Mouse (Mus musculus): ENCODE data around the gene Dlg4. TPM values are rescaled to one million over a fixed set of nuclear protein-coding genes. Genes with fewer than 3 reads are reported as not detected.

Dlg4 gene
- total and polyA plus RNA-seq, 3 experiments = 6.8 to 15.3 (median 7.3) TPM

DNA sequence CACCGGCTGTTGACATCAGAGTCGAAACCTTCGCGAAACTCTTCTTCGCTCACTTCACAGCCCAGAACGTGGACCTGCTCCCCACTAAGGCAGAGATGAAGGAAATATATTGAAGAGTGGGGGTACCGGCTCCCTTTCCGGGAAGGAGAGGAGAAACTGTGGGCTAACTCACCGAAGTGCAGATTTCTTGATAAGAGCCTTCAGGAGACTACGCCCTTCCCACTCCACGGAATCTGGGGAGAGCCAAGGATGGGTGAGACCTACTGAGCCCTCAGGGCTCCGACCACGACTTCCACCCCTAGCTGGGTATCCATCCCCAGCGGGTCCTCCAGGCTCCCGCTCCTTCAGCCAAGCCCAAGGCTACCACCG, 36.9 kb upstream of the Dlg4 start:
- Histone ChIP-seq H3K27ac (ENCODE audit: insufficient read depth, low read depth) (peak overlapping the region; percentile 71; the same call in 1 of the 2 replicates), H3K4me2 (ENCODE audit: insufficient read depth, low read depth, poor library complexity, severe bottlenecking) (peak overlapping the region; percentile 88), H3K9me3 (replicated peaks; ENCODE audit: low read length) (peaks cover 2% of the 10 kb centered on the region), H3K9ac (ENCODE audit: insufficient read depth, low read depth) (peak overlapping the region; percentile 89), H3K27me3 (replicated peaks) (no peaks in the 10 kb centered on the region), H3K36me3 (replicated peaks in 1 of 2; ENCODE audit: control insufficient read depth in 1 of 2, insufficient read depth in 1 of 2, low read length in 1 of 2) (peaks cover 29 to 59% of the 10 kb centered on the region in 2 experiments), H3K79me2 (replicated peaks; ENCODE audit: control insufficient read depth, extremely low read depth, insufficient read depth, poor library complexity, severe bottlenecking) (peaks cover 45% of the 10 kb centered on the region), H3K4me1 (ENCODE audit: control insufficient read depth in 1 of 2, insufficient read depth in 2 of 2) (peaks cover 5 to 33% of the 10 kb centered on the region in 2 experiments), H3K4me3 (replicated peaks in 1 of 3; ENCODE audit: low read depth in 2 of 3, low read length in 2 of 3, poor library complexity in 1 of 3) (peak overlapping the region; percentile 76 to 98 (median 82))
- DNase-seq (ENCODE audit: extremely low read depth) = no peak
- TF ChIP-seq RAD21 (IDR thresholded peaks at IDR 0.05; ENCODE audit: low read depth, low read length) = no peak
- dilution Hi-C loops (cut with MboI; ENCODE audit: extremely low pct_ligation_motif_present, extremely low pct_unique_long_range_greater_than_20kb, low sequenced_read_pairs) = no loop called here
- in situ Hi-C loops (cut with MboI; ENCODE audit: low pct_ligation_motif_present, low pct_unique_long_range_greater_than_20kb, low sequenced_read_pairs) = no loop called here

DNA sequence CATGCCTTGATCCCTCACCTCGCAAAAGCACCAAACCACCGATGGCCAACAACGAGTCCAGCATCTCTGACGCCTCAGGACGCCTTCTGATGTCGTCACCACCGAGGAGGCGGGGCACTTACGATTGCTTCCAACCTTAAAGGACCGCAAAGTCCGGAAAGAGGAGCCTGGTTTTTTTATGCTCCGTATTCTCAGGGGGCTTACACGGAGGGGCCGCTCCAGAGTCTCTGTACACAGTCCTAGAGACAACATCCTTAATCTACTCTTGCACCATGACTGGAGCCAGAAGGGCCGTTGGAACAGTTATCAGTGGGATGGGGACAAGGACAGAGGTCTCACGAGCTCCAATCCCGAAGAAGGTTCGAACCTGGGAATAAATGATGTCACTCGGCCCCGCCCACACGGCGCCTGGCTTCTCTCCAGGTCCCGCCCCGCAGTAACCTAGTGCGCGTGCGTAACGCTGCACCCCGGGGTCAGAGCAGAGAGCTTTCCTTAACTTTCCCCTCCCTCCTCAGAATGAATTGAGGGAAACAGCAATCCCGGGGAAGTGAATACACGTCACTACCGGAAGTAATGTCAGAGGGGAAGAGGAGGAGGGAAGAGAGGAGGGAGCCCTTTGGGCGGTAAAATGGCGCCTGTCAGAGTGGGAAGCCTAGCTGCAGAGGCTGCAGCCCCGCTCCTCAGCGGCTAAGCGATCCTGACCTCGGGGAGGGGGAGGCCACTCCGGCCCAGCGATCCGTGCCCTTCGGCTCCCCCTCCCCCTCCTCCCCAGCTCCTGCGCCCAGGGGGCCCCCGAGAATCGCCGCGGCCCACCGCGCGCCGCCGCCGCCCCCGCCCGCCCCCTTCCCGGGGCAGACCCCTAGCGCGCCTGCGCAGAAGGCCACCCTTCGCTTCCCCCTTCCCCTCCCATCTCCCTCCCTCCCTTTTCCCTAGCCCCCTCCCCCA, 36.3 kb upstream of the Dlg4 start:
- H3K36me3 ChIP-seq (replicated peaks in 1 of 2; ENCODE audit: control insufficient read depth in 1 of 2, insufficient read depth in 1 of 2, low read length in 1 of 2) = peaks cover 32 to 59% of the 10 kb centered on the region in 2 experiments
- peak; percentile 70 for TF ChIP-seq ETS1 (conservative IDR thresholded peaks at IDR 0.05; ENCODE audit: low read depth, low read length)
- TF ChIP-seq ZC3H11A (IDR thresholded peaks at IDR 0.05; ENCODE audit: low read depth, low read length) = no peak
- no peak for TF ChIP-seq CTCF (conservative IDR thresholded peaks at IDR 0.05 in 1 of 2, IDR thresholded peaks at IDR 0.05 in 1 of 2; ENCODE audit: low read depth in 2 of 2, low read length in 2 of 2)
- peak; percentile 40 for TF ChIP-seq BHLHE40 (IDR thresholded peaks at IDR 0.05; ENCODE audit: low read depth, low read length)
- TF ChIP-seq MYC (IDR thresholded peaks at IDR 0.05; ENCODE audit: low read depth, low read length) = no peak
- no peak for TF ChIP-seq MEF2A (IDR thresholded peaks at IDR 0.05; ENCODE audit: borderline replicate concordance, low read depth, low read length)
- no peak for TF ChIP-seq ZKSCAN1 (IDR thresholded peaks at IDR 0.05; ENCODE audit: borderline replicate concordance, low read depth, low read length)
- peak; percentile 95 for TF ChIP-seq TBP (conservative IDR thresholded peaks at IDR 0.05; ENCODE audit: low read depth, low read length)
- TF ChIP-seq CHD1 (IDR thresholded peaks at IDR 0.05; ENCODE audit: low read depth, low read length) = 0 out of 2 replicates have a peak, but pooled peaks have one; percentile 56
- TF ChIP-seq JUND (conservative IDR thresholded peaks at IDR 0.05; ENCODE audit: low read depth, low read length) = 0 out of 2 replicates have a peak, but pooled peaks have one; percentile 7
- no peak for TF ChIP-seq PAX5 (IDR thresholded peaks at IDR 0.05; ENCODE audit: low read length)
- peak; percentile 90 for TF ChIP-seq POLR2A (IDR thresholded peaks at IDR 0.05; ENCODE audit: low read depth, low read length)
- peak; percentile 71 for TF ChIP-seq MAZ (IDR thresholded peaks at IDR 0.05; ENCODE audit: low read depth, low read length)
- no peak for TF ChIP-seq USF1 (IDR thresholded peaks at IDR 0.05; ENCODE audit: low read depth, low read length)
- no peak for TF ChIP-seq RAD21 (IDR thresholded peaks at IDR 0.05; ENCODE audit: low read depth, low read length)
- TF ChIP-seq SMC3 (IDR thresholded peaks at IDR 0.05; ENCODE audit: low read depth, low read length) = no peak
- no peak for TF ChIP-seq USF2 (conservative IDR thresholded peaks at IDR 0.05; ENCODE audit: low read depth, low read length)
- TF ChIP-seq MAX (IDR thresholded peaks at IDR 0.05; ENCODE audit: low read length) = peak; percentile 11; the same call in 1 of the 2 replicates
- TF ChIP-seq NELFE (IDR thresholded peaks at IDR 0.05; ENCODE audit: low read depth, low read length) = peak; percentile 72
- no peak for TF ChIP-seq CHD2 (IDR thresholded peaks at IDR 0.05; ENCODE audit: low read length)
- TF ChIP-seq GABPA (IDR thresholded peaks at IDR 0.05; ENCODE audit: insufficient replicate concordance, low read depth, low read length) = peak; percentile 64; the same call in 1 of the 2 replicates
- TF ChIP-seq MAFK (IDR thresholded peaks at IDR 0.05; ENCODE audit: insufficient replicate concordance, low read length) = no peak
- peak; percentile 89 for TF ChIP-seq SIN3A (IDR thresholded peaks at IDR 0.05; ENCODE audit: low read length)
- peak; percentile 68; the same call in 1 of the 2 replicates for TF ChIP-seq E2F4 (IDR thresholded peaks at IDR 0.05; ENCODE audit: insufficient replicate concordance, low read depth, low read length)
- TF ChIP-seq IRF4 (IDR thresholded peaks at IDR 0.05; ENCODE audit: low read depth, low read length) = peak; percentile 52; the same call in 1 of the 2 replicates
- TF ChIP-seq ELF1 (IDR thresholded peaks at IDR 0.05; ENCODE audit: low read depth, low read length) = peak; percentile 85
- no peak for TF ChIP-seq EP300 (IDR thresholded peaks at IDR 0.05; ENCODE audit: low read length)
- TF ChIP-seq JUN (IDR thresholded peaks at IDR 0.05; ENCODE audit: insufficient read depth, low read depth, low read length) = peak; percentile 34; the same call in 1 of the 2 replicates
- peak; percentile 88 for TF ChIP-seq TCF12 (IDR thresholded peaks at IDR 0.05; ENCODE audit: low read depth, low read length)
- peak; percentile 59; the same call in 1 of the 2 replicates for TF ChIP-seq POLR2AphosphoS2 (IDR thresholded peaks at IDR 0.05; ENCODE audit: low read depth, low read length)

More for the DNA sequence above, 36.3 kb upstream of the Dlg4 start:
- dilution Hi-C loops (cut with MboI; ENCODE audit: extremely low pct_ligation_motif_present, extremely low pct_unique_long_range_greater_than_20kb, low sequenced_read_pairs) (no loop called here), in situ Hi-C loops (cut with MboI; ENCODE audit: low pct_ligation_motif_present, low pct_unique_long_range_greater_than_20kb, low sequenced_read_pairs) (no loop called here)
- peaks cover 5 to 33% of the 10 kb centered on the region in 2 experiments for H3K4me1 ChIP-seq (ENCODE audit: control insufficient read depth in 1 of 2, insufficient read depth in 2 of 2)
- peak overlapping the region; percentile 89 for H3K9ac ChIP-seq (ENCODE audit: insufficient read depth, low read depth)
- H3K4me3 ChIP-seq (replicated peaks in 1 of 3; ENCODE audit: low read depth in 2 of 3, low read length in 2 of 3, poor library complexity in 1 of 3) = peak overlapping the region; percentile 76 to 98 (median 82)
- H3K4me2 ChIP-seq (ENCODE audit: insufficient read depth, low read depth, poor library complexity, severe bottlenecking) = peak overlapping the region; percentile 91; the same call in 1 of the 2 replicates
- peaks cover 45% of the 10 kb centered on the region for H3K79me2 ChIP-seq (replicated peaks; ENCODE audit: control insufficient read depth, extremely low read depth, insufficient read depth, poor library complexity, severe bottlenecking)
- peaks cover 2% of the 10 kb centered on the region for H3K9me3 ChIP-seq (replicated peaks; ENCODE audit: low read length)
- peak overlapping the region; percentile 71 for H3K27ac ChIP-seq (ENCODE audit: insufficient read depth, low read depth)
- no peaks in the 10 kb centered on the region for H3K27me3 ChIP-seq (replicated peaks)
- DNase-seq (ENCODE audit: extremely low read depth) = peak; percentile 99

Data from CH12.LX (cell line).